Mouse (Mus musculus): ENCODE results near the gene Ppef1. TPM values are rescaled to one million over a fixed set of nuclear protein-coding genes. Genes with fewer than 3 reads are reported as not detected.
A peak's percentile ranks its signal among the peaks of the same experiment; 100 is the strongest.

Gene Ppef1
- total and polyA plus RNA-seq, 3 experiments, result 0.15 TPM; not detected in 2

DNA sequence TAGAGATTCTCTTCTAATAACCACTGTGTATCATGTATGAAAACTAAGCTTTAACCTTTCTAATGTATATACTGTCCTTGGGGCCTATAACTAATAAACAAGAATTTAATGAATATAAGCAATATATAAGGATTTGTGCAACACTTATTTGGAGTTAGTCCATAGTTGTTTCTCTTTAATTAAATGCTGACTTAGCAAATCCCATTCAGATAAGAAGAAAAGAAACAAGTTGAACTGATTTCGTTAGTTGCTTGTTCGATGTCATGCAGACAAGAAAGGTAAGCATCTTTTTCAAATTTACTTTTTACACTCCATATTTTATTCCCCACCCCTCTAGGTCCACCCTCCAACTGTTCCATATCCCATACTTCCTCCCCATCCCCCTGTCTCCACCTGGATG is 45.5 kb downstream of the Ppef1 start:
- Histone ChIP-seq H3K79me2 (ENCODE audit: control insufficient read depth, insufficient read depth, low read length, poor library complexity) (no peaks in the 10 kb centered on the region), H3K27me3 (ENCODE audit: control insufficient read depth in 1 of 2, insufficient read depth in 2 of 2, low read length in 2 of 2) (no peaks in the 10 kb centered on the region; a peak in 1 of 4 replicates), H3K9me3 (replicated peaks; ENCODE audit: insufficient read depth, low read length) (no peaks in the 10 kb centered on the region), H3K9ac (ENCODE audit: control insufficient read depth, low read depth, low read length, poor library complexity, severe bottlenecking) (no peak overlapping the region), H3K27ac (ENCODE audit: control insufficient read depth, low read depth, low read length) (no peak overlapping the region), H3K4me3 (ENCODE audit: control insufficient read depth in 1 of 2, insufficient read depth in 1 of 2, low read depth in 2 of 2, low read length in 2 of 2) (no peak overlapping the region), H3K36me3 (ENCODE audit: control insufficient read depth in 1 of 2, insufficient read depth in 2 of 2, low read length in 2 of 2) (no peaks in the 10 kb centered on the region), H3K4me1 (ENCODE audit: control insufficient read depth in 1 of 2, insufficient read depth in 2 of 2, low read length in 2 of 2) (no peaks in the 10 kb centered on the region)
- TF ChIP-seq KAT2A (conservative IDR thresholded peaks at IDR 0.05; ENCODE audit: low read depth, low read length), result no peak
- TF ChIP-seq MAFK (IDR thresholded peaks at IDR 0.05; ENCODE audit: borderline replicate concordance, low read depth, low read length), result peak; percentile 74; the same call in 1 of the 2 replicates
- no peak for DNase-seq (ENCODE audit: low read depth, low spot score)

- Histone ChIP-seq H3K4me3 (ENCODE audit: control insufficient read depth in 1 of 2, insufficient read depth in 1 of 2, low read depth in 2 of 2, low read length in 2 of 2) (no peak overlapping the region), H3K9ac (ENCODE audit: control insufficient read depth, low read depth, low read length, poor library complexity, severe bottlenecking) (no peak overlapping the region), H3K79me2 (ENCODE audit: control insufficient read depth, insufficient read depth, low read length, poor library complexity) (no peaks in the 10 kb centered on the region), H3K27me3 (ENCODE audit: control insufficient read depth in 1 of 2, insufficient read depth in 2 of 2, low read length in 2 of 2) (no peaks in the 10 kb centered on the region; a peak in 1 of 4 replicates), H3K4me1 (ENCODE audit: control insufficient read depth in 1 of 2, insufficient read depth in 2 of 2, low read length in 2 of 2) (no peaks in the 10 kb centered on the region), H3K36me3 (ENCODE audit: control insufficient read depth in 1 of 2, insufficient read depth in 2 of 2, low read length in 2 of 2) (no peaks in the 10 kb centered on the region), H3K27ac (ENCODE audit: control insufficient read depth, low read depth, low read length) (no peak overlapping the region), H3K9me3 (replicated peaks; ENCODE audit: insufficient read depth, low read length) (no peaks in the 10 kb centered on the region)
- DNase-seq (ENCODE audit: low read depth, low spot score), result no peak
- TF ChIP-seq MAZ (IDR thresholded peaks at IDR 0.05; ENCODE audit: low read depth, low read length), result no peak
- TF ChIP-seq MXI1 (IDR thresholded peaks at IDR 0.05; ENCODE audit: low read depth, low read length), result no peak
- no peak for TF ChIP-seq SIN3A (IDR thresholded peaks at IDR 0.05; ENCODE audit: low read length)
These were observed 65.6 kb downstream of the Ppef1 start for GRCm38 (mm10) chrX:160669992-160670391.

- Histone ChIP-seq H3K27ac (ENCODE audit: control insufficient read depth, low read depth, low read length) (no peak overlapping the region), H3K4me1 (ENCODE audit: control insufficient read depth in 1 of 2, insufficient read depth in 2 of 2, low read length in 2 of 2) (no peaks in the 10 kb centered on the region), H3K79me2 (ENCODE audit: control insufficient read depth, insufficient read depth, low read length, poor library complexity) (no peaks in the 10 kb centered on the region), H3K9me3 (replicated peaks; ENCODE audit: insufficient read depth, low read length) (no peaks in the 10 kb centered on the region), H3K27me3 (ENCODE audit: control insufficient read depth in 1 of 2, insufficient read depth in 2 of 2, low read length in 2 of 2) (peaks cover 1 to 2% of the 10 kb centered on the region in 2 experiments), H3K4me3 (ENCODE audit: control insufficient read depth in 1 of 2, insufficient read depth in 1 of 2, low read depth in 2 of 2, low read length in 2 of 2) (no peak overlapping the region), H3K36me3 (ENCODE audit: control insufficient read depth in 1 of 2, insufficient read depth in 2 of 2, low read length in 2 of 2) (no peaks in the 10 kb centered on the region), H3K9ac (ENCODE audit: control insufficient read depth, low read depth, low read length, poor library complexity, severe bottlenecking) (no peak overlapping the region)
- DNase-seq (ENCODE audit: low read depth, low spot score), result no peak
- TF ChIP-seq BHLHE40 (IDR thresholded peaks at IDR 0.05; ENCODE audit: borderline replicate concordance, low read depth, low read length) (no peak), RCOR1 (IDR thresholded peaks at IDR 0.05; ENCODE audit: low read depth, low read length) (no peak), MAZ (IDR thresholded peaks at IDR 0.05; ENCODE audit: low read depth, low read length) (no peak), ZKSCAN1 (IDR thresholded peaks at IDR 0.05; ENCODE audit: low read depth, low read length) (no peak), MAX (IDR thresholded peaks at IDR 0.05; ENCODE audit: low read length) (no peak)
These were observed 124.5 kb downstream of the Ppef1 start for GRCm38 (mm10) chrX:160610882-160611644.

Data from MEL (cell line).